Mouse (Mus musculus) ES-E14 (cell line): ENCODE data around the gene Ints11.

Experiments used
- HCFC1 ChIP-seq: IDR thresholded peaks from 2 replicates; pipeline ENCODE4 v1.6.1; 2012; ENCODE audit warnings: low read length, inconsistent platforms, borderline replicate concordance; ENCODE audit not compliant: insufficient read depth
- MAFK ChIP-seq: IDR thresholded peaks from 2 replicates; pipeline ENCODE4 v1.6.1; 2014; ENCODE audit warnings: mild to moderate bottlenecking, low read depth, low read length, inconsistent platforms; ENCODE audit not compliant: insufficient read depth
- ZC3H11A ChIP-seq: IDR thresholded peaks from 2 replicates; pipeline ENCODE4 v1.6.1; 2012; ENCODE audit warnings: low read depth, mild to moderate bottlenecking, inconsistent platforms, low read length, borderline replicate concordance
- ZNF384 ChIP-seq: IDR thresholded peaks from 2 replicates; pipeline ENCODE4 v1.6.1; 2012; ENCODE audit warnings: low read depth, low read length, inconsistent platforms

- TF ChIP-seq MAFK = no peak
- TF ChIP-seq ZNF384 = no peak
- no peak for TF ChIP-seq HCFC1
- no peak for TF ChIP-seq ZC3H11A
These were observed 35.2 kb downstream of the Ints11 start for GRCm38 (mm10) chr4:155904318-155905102.
